Mouse (Mus musculus) embryonic facial prominence, embryonic 13.5 days (tissue): ENCODE results near the gene Tmem50b. TPM values are rescaled to one million over a fixed set of nuclear protein-coding genes. Genes with fewer than 3 reads are reported as not detected.

Source experiments
- ATAC-seq: fragments of 200-750 bp; cut with Nextera tagmentation; 2 replicates; pipeline ENCODE4 v1.8.0; 2017; ENCODE audit warnings: low read depth; ENCODE audit not compliant: insufficient number of reproducible peaks, insufficient read depth, low FRiP score, low TSS enrichment
- H3K27ac ChIP-seq: fragments of 300-500 bp; sonication (generic); 2 replicates; pipeline ENCODE4 v1.5.1; 2015; ENCODE audit warnings: moderate library complexity, mild to moderate bottlenecking, inconsistent platforms
- H3K27me3 ChIP-seq: fragments of 300-500 bp; sonication (generic); 2 replicates; pipeline ENCODE4 v1.6.1; 2015; ENCODE audit warnings: mild to moderate bottlenecking, inconsistent platforms
- H3K36me3 ChIP-seq: fragments of 300-500 bp; sonication (generic); 2 replicates; pipeline ENCODE4 v1.6.1; 2015; ENCODE audit warnings: mild to moderate bottlenecking, inconsistent platforms
- H3K4me1 ChIP-seq: fragments of 300-500 bp; sonication (generic); 2 replicates; pipeline ENCODE4 v1.6.1; 2015; ENCODE audit warnings: inconsistent platforms
- H3K4me2 ChIP-seq: fragments of 300-500 bp; sonication (generic); 2 replicates; pipeline ENCODE4 v1.6.1; 2015; ENCODE audit warnings: moderate library complexity, mild to moderate bottlenecking, inconsistent platforms
- H3K4me3 ChIP-seq: fragments of 300-500 bp; sonication (generic); 2 replicates; pipeline ENCODE4 v1.5.1; 2015; ENCODE audit warnings: mild to moderate bottlenecking, inconsistent platforms
- H3K9ac ChIP-seq: fragments of 300-500 bp; sonication (generic); 2 replicates; pipeline ENCODE4 v1.6.1; 2015; ENCODE audit warnings: mild to moderate bottlenecking, inconsistent platforms
- H3K9me3 ChIP-seq: fragments of 300-500 bp; sonication (generic); 2 replicates; pipeline ENCODE4 v1.6.1; 2016; ENCODE audit warnings: inconsistent platforms
- WGBS: fragments of 180-500 bp; shearing (Covaris S2); methylation state at CpG from one replicate; pipeline ENCODE4 v1.1.7; 2015; ENCODE audit warnings: mixed read lengths; 5-methylcytosine and 5-hydroxymethylcytosine counted together
- polyA plus RNA-seq: library from polyadenylated mRNA; unstranded; fragments of >200 nt; fragmentation: Nextera tagmentation; extraction: Ambion mirVana; gene quantifications from 2 replicates; pipeline ENCODE4 v1.2.1, GENCODE M21; 2015

Tmem50b gene
- polyA plus RNA-seq, 1 experiment from 2014 or later: 30.7 TPM

GRCm38 (mm10) chr16:91629749-91630148, 32.1 kb upstream of the Tmem50b start:
- H3K27ac ChIP-seq: no peak overlapping the region
- no peaks in the 10 kb centered on the region for H3K27me3 ChIP-seq
- 96% methylated on average over 4 of the region's 4 CpGs for WGBS
- no peak overlapping the region for H3K4me3 ChIP-seq
- H3K9me3 ChIP-seq: no peaks in the 10 kb centered on the region
- H3K36me3 ChIP-seq: peaks cover 93% of the 10 kb centered on the region
- H3K4me2 ChIP-seq: no peak overlapping the region
- no peak overlapping the region for H3K9ac ChIP-seq
- no peaks in the 10 kb centered on the region for H3K4me1 ChIP-seq
- no peak for ATAC-seq

- Histone ChIP-seq H3K9ac (no peak overlapping the region), H3K4me2 (no peak overlapping the region), H3K27ac (no peak overlapping the region), H3K9me3 (no peaks in the 10 kb centered on the region), H3K36me3 (peaks cover 93% of the 10 kb centered on the region), H3K4me3 (no peak overlapping the region), H3K4me1 (no peaks in the 10 kb centered on the region), H3K27me3 (no peaks in the 10 kb centered on the region)
- no peak for ATAC-seq
- WGBS: 90% methylated on average over 3 of the region's 3 CpGs
Observed at GRCm38 (mm10) chr16:91628673-91629072, 31.1 kb upstream of the Tmem50b start.

GRCm38 (mm10) chr16:91627831-91628230, 30.2 kb upstream of the Tmem50b start:
- 86% methylated on average over 7 of the region's 7 CpGs for WGBS
- Histone ChIP-seq H3K27ac (no peak overlapping the region), H3K36me3 (peaks cover 95% of the 10 kb centered on the region), H3K27me3 (no peaks in the 10 kb centered on the region), H3K4me1 (no peaks in the 10 kb centered on the region), H3K4me2 (no peak overlapping the region), H3K9me3 (no peaks in the 10 kb centered on the region), H3K4me3 (no peak overlapping the region), H3K9ac (no peak overlapping the region)
- ATAC-seq: no peak

GRCm38 (mm10) chr16:91623074-91623473, 25.5 kb upstream of the Tmem50b start:
- Histone ChIP-seq H3K4me3 (no peak overlapping the region), H3K4me1 (0 out of 2 replicates have a peak, but pooled peaks cover 4% of the 10 kb centered on the region), H3K9ac (no peak overlapping the region), H3K27me3 (no peaks in the 10 kb centered on the region), H3K4me2 (no peak overlapping the region), H3K27ac (no peak overlapping the region), H3K9me3 (no peaks in the 10 kb centered on the region), H3K36me3 (peaks cover 80% of the 10 kb centered on the region)
- 93% methylated on average over 9 of the region's 9 CpGs for WGBS
- ATAC-seq: no peak

- no peak overlapping the region for H3K9ac ChIP-seq
- H3K4me2 ChIP-seq: no peak overlapping the region
- no peaks in the 10 kb centered on the region for H3K9me3 ChIP-seq
- no peaks in the 10 kb centered on the region for H3K27me3 ChIP-seq
- H3K27ac ChIP-seq: no peak overlapping the region
- H3K4me1 ChIP-seq: 0 out of 2 replicates have a peak, but pooled peaks cover 5% of the 10 kb centered on the region
- ATAC-seq: no peak
- H3K4me3 ChIP-seq: no peak overlapping the region
- H3K36me3 ChIP-seq: peaks cover 62% of the 10 kb centered on the region
- WGBS: 90% methylated on average over 11 of the region's 11 CpGs
Observed at GRCm38 (mm10) chr16:91620991-91621390, 23.4 kb upstream of the Tmem50b start.

- Histone ChIP-seq H3K4me1 (0 out of 2 replicates have a peak, but pooled peaks cover 5% of the 10 kb centered on the region), H3K9ac (no peak overlapping the region), H3K36me3 (peaks cover 54% of the 10 kb centered on the region), H3K27me3 (no peaks in the 10 kb centered on the region), H3K4me2 (no peak overlapping the region), H3K4me3 (no peak overlapping the region), H3K9me3 (no peaks in the 10 kb centered on the region), H3K27ac (no peak overlapping the region)
- ATAC-seq: no peak
- whole genome bisulfite sequencing: 87% methylated on average over 5 of the region's 5 CpGs
Observed at GRCm38 (mm10) chr16:91620185-91620584, 22.6 kb upstream of the Tmem50b start.

GRCm38 (mm10) chr16:91618511-91619501, 21.2 kb upstream of the Tmem50b start, which contains the start of gene Dnajc28:
Gene Dnajc28 (minus strand): TSS chr16:91619026.
- H3K9ac ChIP-seq: peak within 1 kb of the TSS; percentile 74
- H3K4me1 ChIP-seq: 0 out of 2 replicates have a peak, but pooled peaks cover 5% of the 10 kb centered on the region
- H3K36me3 ChIP-seq: peaks cover 42% of the 10 kb centered on the region
- no peaks in the 10 kb centered on the region for H3K27me3 ChIP-seq
- H3K4me3 ChIP-seq: peak within 1 kb of the TSS; percentile 66
- H3K27ac ChIP-seq: no peak within 1 kb of the TSS
- H3K9me3 ChIP-seq: no peaks in the 10 kb centered on the region
- ATAC-seq: peak; percentile 83; the same call in 1 of the 2 replicates
- H3K4me2 ChIP-seq: peak within 1 kb of the TSS; percentile 87
- WGBS: 9% methylated on average over 39 of the region's 39 CpGs

GRCm38 (mm10) chr16:91614552-91614951, 17.0 kb upstream of the Tmem50b start:
- 81% methylated on average over 6 of the region's 6 CpGs for WGBS
- no peak overlapping the region for H3K4me2 ChIP-seq
- no peak overlapping the region for H3K27ac ChIP-seq
- ATAC-seq: no peak
- H3K9me3 ChIP-seq: no peaks in the 10 kb centered on the region
- H3K4me3 ChIP-seq: no peak overlapping the region
- 0 out of 2 replicates have a peak, but pooled peaks cover 5% of the 10 kb centered on the region for H3K4me1 ChIP-seq
- H3K9ac ChIP-seq: no peak overlapping the region
- no peaks in the 10 kb centered on the region for H3K27me3 ChIP-seq
- H3K36me3 ChIP-seq: no peaks in the 10 kb centered on the region

- Histone ChIP-seq H3K27me3 (no peaks in the 10 kb centered on the region), H3K4me2 (no peak overlapping the region), H3K27ac (no peak overlapping the region), H3K9ac (no peak overlapping the region), H3K4me1 (no peaks in the 10 kb centered on the region), H3K4me3 (no peak overlapping the region), H3K9me3 (no peaks in the 10 kb centered on the region), H3K36me3 (no peaks in the 10 kb centered on the region)
- no peak for ATAC-seq
- 78% methylated on average over 5 of the region's 5 CpGs for WGBS
Observed at GRCm38 (mm10) chr16:91612525-91612924, 14.9 kb upstream of the Tmem50b start.

GRCm38 (mm10) chr16:91611248-91611647, 13.6 kb upstream of the Tmem50b start:
- H3K9me3 ChIP-seq: no peaks in the 10 kb centered on the region
- no peaks in the 10 kb centered on the region for H3K27me3 ChIP-seq
- no peak overlapping the region for H3K4me3 ChIP-seq
- 67% methylated on average over 11 of the region's 11 CpGs for WGBS
- H3K4me1 ChIP-seq: no peaks in the 10 kb centered on the region
- H3K4me2 ChIP-seq: no peak overlapping the region
- no peak for ATAC-seq
- H3K36me3 ChIP-seq: no peaks in the 10 kb centered on the region
- no peak overlapping the region for H3K9ac ChIP-seq
- H3K27ac ChIP-seq: no peak overlapping the region

- no peak for ATAC-seq
- H3K4me2 ChIP-seq: no peak overlapping the region
Observed at GRCm38 (mm10) chr16:91609501-91610245, 12.1 kb upstream of the Tmem50b start.

More at GRCm38 (mm10) chr16:91609501-91610245, 12.1 kb upstream of the Tmem50b start:
- Histone ChIP-seq H3K4me3 (no peak overlapping the region), H3K4me1 (no peaks in the 10 kb centered on the region), H3K9ac (no peak overlapping the region), H3K27me3 (no peaks in the 10 kb centered on the region), H3K27ac (no peak overlapping the region), H3K9me3 (no peaks in the 10 kb centered on the region), H3K36me3 (no peaks in the 10 kb centered on the region)
- 67% methylated on average over 9 of the region's 9 CpGs for WGBS
